Mouse (Mus musculus) lung, postnatal 0 days (tissue): ENCODE results near the gene Rabif.

Experiments
- CTCF ChIP-seq: IDR thresholded peaks from 2 replicates; pipeline ENCODE4 v1.5.1; 2016; ENCODE audit warnings: antibody characterized with exemption, mild to moderate bottlenecking
- EP300 ChIP-seq: IDR thresholded peaks from 2 replicates; pipeline ENCODE4 v1.6.1; 2016; ENCODE audit warnings: antibody characterized with exemption, mild to moderate bottlenecking, control low read depth

DNA sequence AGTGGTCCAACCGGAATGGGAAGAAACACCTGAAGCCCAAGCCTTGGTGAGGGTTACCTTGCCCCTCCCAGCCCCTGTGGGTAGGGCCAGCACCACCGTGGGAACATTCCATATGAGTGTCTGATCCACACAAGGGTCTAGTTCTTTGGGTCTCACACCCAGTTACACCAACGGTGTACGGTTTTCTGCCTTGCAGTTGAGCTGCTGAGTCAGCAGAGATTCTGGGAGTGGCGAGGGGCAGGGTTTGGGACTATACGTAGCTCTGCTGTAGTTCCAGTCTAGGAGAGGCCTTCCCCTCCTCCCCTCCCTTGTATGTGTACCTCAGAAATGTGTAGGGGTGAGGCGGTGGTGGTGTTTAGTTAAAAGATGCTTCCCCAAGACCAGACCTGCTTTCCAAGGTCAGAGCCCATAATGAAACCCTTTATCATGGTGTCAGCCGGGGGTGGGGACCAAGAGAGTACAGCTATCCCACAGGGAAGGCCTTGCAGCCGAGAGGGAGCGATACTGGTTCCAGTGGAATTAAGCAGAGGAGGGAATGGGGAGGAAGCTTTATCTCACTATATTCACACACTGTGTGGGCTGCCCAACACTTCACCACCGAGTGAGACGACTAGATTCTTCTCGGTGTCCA lies 60.9 kb downstream of the Rabif start:
- TF ChIP-seq EP300 (no peak), CTCF (no peak)
